Mouse (Mus musculus) Muller cell, postnatal 12 days (primary cell): ENCODE data around the gene Anp32b.
A peak's percentile ranks its signal among the peaks of the same experiment; 100 is the strongest.

ENCODE experiments used
- DNase-seq: peaks from one replicate; pipeline ENCODE4 v3.0.0-alpha.2; 2015; ENCODE audit errors: inconsistent ontology term

The Anp32b gene

GRCm38 (mm10) chr4:46452855-46453719 lies 2.4 kb downstream of the Anp32b start:
- no peak for DNase-seq

GRCm38 (mm10) chr4:46454097-46454864 lies 3.6 kb downstream of the Anp32b start:
- no peak for DNase-seq

DNA sequence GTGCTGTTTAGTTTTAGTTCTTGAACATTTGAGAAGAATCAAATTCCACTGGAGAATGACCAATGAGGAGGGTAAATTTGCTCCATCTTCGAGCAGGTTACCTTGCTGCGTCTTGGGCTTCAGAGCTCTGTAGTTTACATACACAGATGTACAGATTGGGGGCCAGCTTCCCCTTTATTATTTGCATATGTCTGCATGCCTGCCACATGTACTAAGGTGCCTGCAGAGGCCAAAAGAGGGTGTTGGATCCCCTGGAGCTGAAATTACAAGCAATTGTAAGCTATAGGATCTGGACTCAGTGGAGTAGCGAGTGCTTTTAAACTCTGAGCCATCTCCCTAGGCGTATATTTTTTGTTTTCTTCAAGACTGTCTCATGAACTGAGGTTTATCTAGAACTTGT lies 6.1 kb downstream of the Anp32b start:
- no peak for DNase-seq

DNA sequence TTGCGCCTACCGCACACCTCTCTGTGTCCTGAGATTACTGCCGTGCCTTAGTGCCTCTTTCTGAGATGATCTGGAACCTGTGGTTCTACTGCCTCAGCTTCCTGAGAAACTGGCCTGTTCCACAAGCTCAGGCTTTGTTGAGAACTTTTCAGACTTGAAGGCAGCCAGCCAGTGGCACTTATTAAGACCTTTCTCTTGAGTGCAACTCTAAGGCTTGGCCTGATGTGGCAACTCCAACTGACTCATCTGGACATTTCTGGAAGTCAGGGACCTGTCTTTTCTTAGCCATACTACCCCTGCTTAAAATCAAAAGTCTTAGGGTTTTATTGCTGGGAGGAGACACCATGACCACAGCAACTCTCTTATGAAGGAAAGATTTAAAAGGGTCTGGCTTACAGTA lies 6.5 kb downstream of the Anp32b start:
- no peak for DNase-seq

DNA sequence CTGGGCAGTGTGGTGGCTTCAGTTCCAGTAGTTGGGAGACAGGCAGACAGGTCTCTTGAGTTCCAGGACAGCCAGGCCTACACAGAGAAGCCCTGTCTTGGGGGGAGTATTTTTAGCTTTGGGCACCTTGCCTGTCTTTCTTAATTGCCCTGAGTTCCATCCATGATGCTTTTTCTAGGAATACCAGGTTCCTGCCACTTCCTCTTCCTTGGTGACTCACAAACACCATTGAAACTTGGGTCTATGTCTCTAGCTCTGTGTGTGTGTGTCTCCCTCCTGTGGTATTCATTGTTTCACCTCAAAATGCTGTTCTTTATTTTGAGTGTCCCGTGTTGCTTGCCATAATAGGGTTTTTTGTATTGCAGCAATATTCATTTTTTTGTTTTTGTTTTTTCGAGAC lies 7.7 kb downstream of the Anp32b start:
- DNase-seq = peak; percentile 19

DNA sequence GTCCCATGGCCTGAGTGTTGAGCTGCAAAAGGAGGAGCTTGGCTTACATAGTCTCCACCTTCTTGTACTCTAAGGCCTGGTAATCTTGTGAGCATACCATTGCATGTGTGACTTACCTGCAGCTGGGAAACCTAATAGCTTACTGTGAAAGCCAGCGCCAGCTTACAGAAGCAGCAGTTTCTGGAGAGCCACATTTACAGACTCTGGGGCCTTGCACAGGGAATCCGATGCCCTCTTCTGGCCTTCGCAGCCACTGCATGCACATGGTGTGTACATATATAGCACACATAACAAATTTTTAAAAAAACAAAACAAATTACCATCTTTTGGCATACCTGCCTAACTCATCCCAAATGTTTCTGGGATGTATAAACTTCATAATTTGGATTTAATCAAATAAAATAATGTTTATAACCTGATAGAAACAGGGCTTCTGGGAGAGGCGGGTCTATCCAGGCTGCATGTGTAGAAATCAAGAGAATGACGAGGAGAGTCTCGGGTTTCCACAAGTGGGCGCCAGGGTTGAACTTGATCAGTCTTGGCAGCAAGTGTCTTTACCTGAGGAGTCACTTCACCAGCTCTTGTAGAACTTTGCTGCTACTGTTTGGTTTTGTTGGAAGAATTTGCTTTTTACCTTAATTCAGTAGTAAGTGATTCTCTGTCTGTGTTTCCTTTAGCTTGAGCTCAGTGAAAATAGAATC lies 12.6 kb downstream of the Anp32b start:
- no peak for DNase-seq

- DNase-seq = no peak
These were observed 15.0 kb downstream of the Anp32b start for GRCm38 (mm10) chr4:46465740-46466139.

DNA sequence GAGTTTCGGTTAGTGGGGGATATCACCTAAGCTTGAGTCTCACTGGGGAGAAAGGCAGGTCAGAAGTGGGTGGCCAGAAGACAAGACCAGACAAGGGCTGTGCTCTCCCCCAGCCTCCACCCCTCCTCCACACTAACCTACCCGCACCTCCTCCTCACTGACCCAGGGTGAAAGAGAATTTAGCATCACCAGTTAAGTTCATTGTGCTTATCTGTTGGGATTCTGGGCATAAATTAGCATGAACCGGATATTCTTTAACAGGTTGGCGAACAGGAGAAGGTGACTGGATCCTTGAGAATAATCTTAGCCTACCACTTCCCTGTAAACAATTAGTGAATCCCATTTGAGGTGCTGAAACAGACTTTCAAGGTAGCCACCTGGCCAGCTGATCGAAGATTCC lies 24.4 kb downstream of the Anp32b start:
- DNase-seq = no peak

DNA sequence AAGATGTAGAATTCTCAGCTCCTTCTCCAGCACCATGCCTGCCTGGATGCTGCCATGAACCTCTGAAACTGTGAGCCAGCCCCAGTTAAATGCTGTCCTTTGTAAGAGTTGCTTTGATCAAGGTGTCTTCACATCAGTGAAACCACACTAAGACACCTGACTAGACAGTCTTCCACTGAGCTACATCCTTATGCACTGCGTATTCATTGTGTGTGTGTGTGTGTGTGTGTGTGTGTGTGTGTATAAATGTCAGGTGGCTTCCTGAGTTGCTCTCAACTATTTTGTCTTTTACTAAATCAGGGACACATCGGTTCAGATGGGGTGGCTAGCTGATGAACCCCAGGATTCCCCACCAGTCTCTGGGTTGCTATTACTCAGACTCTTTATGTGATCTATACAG lies 28.4 kb downstream of the Anp32b start:
- no peak for DNase-seq

DNA sequence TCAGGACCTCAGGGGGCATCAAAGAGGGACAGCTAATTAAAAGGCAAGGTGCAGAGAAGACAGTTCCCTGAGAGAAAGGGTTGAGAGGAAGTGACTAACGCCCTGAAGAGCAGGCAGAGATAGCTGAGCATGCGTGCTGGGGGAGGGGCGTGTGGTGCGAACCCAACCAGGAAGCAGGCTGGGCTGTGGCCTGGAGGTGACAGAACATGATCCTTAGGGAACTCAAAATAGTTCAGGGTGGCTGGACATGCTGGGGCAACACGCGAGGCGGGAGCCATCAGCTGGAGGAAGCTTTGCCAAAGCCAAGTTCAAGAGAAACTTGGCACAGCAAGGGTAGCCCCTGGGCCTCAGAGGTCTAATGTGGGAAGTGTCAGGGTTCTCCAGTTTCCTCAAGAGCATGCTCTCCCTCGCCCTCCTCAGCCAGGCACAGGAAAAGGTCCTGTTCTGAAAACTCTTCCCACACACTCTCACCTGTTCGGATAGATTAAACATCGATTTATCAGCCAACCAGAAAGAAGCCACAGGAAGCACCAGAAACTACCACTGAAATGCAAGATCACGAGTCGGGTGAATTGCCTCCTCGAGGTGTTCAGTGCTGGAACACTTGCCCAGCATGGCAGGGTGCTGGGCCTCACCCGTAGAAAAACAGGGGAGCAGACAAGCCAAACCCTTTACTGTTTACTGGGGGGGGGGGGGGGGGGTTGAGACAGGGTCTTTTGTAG lies 35.2 kb downstream of the Anp32b start:
- DNase-seq = no peak

- DNase-seq = no peak
These were observed 36.6 kb downstream of the Anp32b start for GRCm38 (mm10) chr4:46487348-46487747.

GRCm38 (mm10) chr4:46489028-46489925 lies 38.6 kb downstream of the Anp32b start, which contains the start of gene Nans:
Gene Nans, plus strand, starts transcription at chr4:46489248.
- DNase-seq = peak; percentile 97

GRCm38 (mm10) chr4:46493071-46493470 lies 42.4 kb downstream of the Anp32b start:
- DNase-seq = no peak

DNA sequence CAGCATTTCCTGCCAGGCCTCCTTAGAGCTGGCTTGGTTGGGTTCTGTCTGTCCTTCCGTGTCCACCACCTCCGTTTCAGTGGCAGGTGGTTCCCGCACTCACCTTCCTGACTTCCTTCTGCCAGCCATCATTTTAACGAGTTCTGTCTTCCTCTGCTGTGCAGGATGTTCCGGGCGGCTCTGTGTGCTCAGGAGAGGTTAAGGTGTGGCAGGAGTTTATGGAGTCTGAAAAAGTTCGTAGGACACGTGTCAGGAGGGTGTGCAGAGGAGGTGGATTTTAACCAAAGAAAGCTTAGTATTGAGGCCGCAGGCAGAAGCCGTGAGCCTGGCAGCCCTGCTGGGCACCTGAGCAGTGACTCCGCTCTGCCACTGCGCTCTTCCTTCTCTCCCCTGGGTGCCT lies 44.8 kb downstream of the Anp32b start:
- DNase-seq = no peak

DNA sequence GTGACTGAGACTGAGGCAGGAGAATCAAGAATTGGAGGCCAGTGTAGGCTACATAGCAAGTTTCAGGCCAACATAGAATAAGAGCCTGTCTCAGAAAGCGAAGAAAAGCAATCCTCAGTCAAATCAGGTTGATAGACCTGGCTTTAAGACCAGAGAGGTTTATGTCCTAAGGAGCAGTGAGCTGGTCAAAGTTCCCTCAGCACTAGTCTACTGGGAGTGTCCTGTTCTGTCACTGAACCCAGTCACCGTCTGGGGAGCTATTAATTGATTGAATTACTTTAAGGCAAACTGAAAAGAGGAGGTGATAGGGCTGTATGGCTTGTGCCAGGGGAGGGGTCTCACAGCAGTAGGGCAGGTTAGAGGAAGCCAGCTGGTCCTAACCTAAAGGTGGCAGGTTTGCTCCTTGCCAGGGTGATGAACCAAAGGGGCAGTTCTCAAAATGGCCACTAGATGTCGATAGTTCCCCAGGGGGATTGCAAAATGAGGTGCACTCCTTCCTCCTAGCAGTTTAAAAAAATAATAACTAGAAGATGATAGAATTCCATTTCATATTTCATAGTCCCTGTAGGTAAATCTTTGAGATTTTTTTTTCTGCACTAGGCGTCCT lies 46.7 kb downstream of the Anp32b start:
- DNase-seq = peak; percentile 30

DNA sequence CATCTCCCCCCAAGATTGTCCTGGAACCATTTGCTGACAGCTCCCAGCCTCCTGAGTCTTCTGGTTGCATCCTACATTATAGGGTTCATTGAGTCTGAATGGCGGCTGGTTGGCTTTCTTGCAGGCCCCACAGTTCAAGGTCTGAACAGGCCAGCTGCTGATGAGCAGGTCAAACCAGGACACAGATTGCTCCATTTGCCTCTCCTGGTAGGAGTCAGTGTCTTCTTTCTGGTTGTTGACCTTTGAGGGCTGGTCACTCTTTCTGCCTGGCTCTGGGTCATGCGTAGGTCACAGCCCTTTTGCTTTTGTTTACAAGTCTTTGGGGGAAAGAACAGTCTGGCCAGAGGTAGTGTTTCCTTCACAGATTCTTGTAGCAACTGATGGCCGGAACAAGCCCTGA lies 47.8 kb downstream of the Anp32b start:
- no peak for DNase-seq

GRCm38 (mm10) chr4:46498976-46499375 lies 48.3 kb downstream of the Anp32b start:
- DNase-seq = no peak

DNA sequence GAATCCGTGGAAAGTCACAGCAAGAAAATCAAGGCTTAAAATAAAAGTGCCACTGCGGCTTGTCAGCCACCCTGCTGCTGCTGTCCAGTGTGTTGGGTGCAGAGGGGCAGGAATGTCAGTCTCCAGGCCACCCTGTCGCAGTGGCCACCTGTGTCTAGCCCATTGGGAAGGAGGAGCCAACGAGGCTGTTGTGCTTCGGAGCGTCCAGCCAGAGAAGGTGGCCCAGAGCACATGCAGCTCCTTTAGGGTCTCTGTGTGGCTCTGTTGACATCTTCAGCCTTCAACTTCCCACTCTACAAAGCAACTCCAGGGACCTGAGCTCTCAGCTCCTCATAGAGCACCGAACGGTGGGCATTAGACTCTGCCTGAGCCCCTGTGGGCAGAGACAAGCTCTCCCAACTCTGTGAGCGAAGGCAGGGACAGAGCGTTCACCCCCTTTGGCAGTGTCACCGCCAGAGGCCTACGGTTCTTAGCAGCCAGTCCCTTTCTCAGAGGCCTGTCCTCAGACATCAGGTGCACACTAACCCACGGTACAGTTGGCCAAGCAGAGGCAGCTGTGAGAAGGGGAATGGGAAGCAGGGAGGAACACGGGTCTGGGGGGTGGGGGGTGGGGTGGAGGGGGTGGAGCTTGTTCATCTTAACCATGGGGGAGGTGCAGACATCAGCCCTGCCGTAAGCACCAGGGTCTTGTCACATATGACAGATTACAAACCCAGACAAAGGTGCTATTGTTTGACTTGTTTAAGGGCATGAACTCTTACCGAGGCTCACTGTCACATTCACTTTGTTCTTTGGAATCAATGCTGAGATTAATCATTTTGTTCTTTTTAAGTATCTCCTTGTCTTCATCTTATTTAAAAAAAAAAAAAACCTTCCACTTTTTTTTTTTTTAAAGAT lies 52.2 kb downstream of the Anp32b start:
- no peak for DNase-seq

- no peak for DNase-seq
These were observed 53.2 kb downstream of the Anp32b start for GRCm38 (mm10) chr4:46503881-46504280.
